Mouse (Mus musculus): ENCODE data around the gene Appl2. TPM values are rescaled to one million over a fixed set of nuclear protein-coding genes. Genes with fewer than 3 reads are reported as not detected.

Appl2 gene
- polyA plus RNA-seq (2017; shearing (Covaris generic)): 1 to 10 TPM; 4.0 to 7.8 TPM

- peak; percentile 71 for ATAC-seq
These were observed at the start of gene Appl2 for GRCm38 (mm10) chr10:83648131-83649020. TSS of gene Appl2 (minus strand) at chr10:83648738.

GRCm38 (mm10) chr10:83696226-83696625, 47.7 kb upstream of the Appl2 start:
- ATAC-seq: no peak

- ATAC-seq: no peak
These were observed 43.8 kb upstream of the Appl2 start for GRCm38 (mm10) chr10:83692175-83692895.

GRCm38 (mm10) chr10:83688215-83688614, 39.7 kb upstream of the Appl2 start:
- no peak for ATAC-seq

GRCm38 (mm10) chr10:83681334-83681733, 32.8 kb upstream of the Appl2 start:
- ATAC-seq: no peak

GRCm38 (mm10) chr10:83666556-83666955, 18.0 kb upstream of the Appl2 start:
- ATAC-seq: no peak

- no peak for ATAC-seq
These were observed 13.4 kb upstream of the Appl2 start for GRCm38 (mm10) chr10:83661925-83662324.

- no peak for ATAC-seq
These were observed 12.1 kb upstream of the Appl2 start for GRCm38 (mm10) chr10:83660605-83661004.

- ATAC-seq: no peak
These were observed 6.1 kb upstream of the Appl2 start for GRCm38 (mm10) chr10:83654591-83654990.

GRCm38 (mm10) chr10:83652205-83652866, 3.8 kb upstream of the Appl2 start:
- ATAC-seq: peak; percentile 37

GRCm38 (mm10) chr10:83649037-83649436, 499 bp upstream of the Appl2 start:
- no peak for ATAC-seq

- no peak for ATAC-seq
These were observed 2.1 kb downstream of the Appl2 start for GRCm38 (mm10) chr10:83646351-83646885.

GRCm38 (mm10) chr10:83645716-83645990, 2.9 kb downstream of the Appl2 start:
- ATAC-seq: no peak

- no peak for ATAC-seq
These were observed 3.4 kb downstream of the Appl2 start for GRCm38 (mm10) chr10:83644865-83645715.

- ATAC-seq: no peak
These were observed 4.4 kb downstream of the Appl2 start for GRCm38 (mm10) chr10:83644167-83644566.

- ATAC-seq: no peak
These were observed 6.9 kb downstream of the Appl2 start for GRCm38 (mm10) chr10:83641641-83642040.

GRCm38 (mm10) chr10:83639881-83640386, 8.6 kb downstream of the Appl2 start:
- ATAC-seq: no peak

GRCm38 (mm10) chr10:83637295-83637694, 11.2 kb downstream of the Appl2 start:
- ATAC-seq: no peak

GRCm38 (mm10) chr10:83636191-83636590, 12.3 kb downstream of the Appl2 start:
- no peak for ATAC-seq

GRCm38 (mm10) chr10:83634461-83634860, 14.1 kb downstream of the Appl2 start:
- ATAC-seq: no peak

- no peak for ATAC-seq
These were observed 15.6 kb downstream of the Appl2 start for GRCm38 (mm10) chr10:83632806-83633374.

GRCm38 (mm10) chr10:83631775-83632174, 16.8 kb downstream of the Appl2 start:
- ATAC-seq: no peak

Data from CD4-positive, CD25-positive, alpha-beta regulatory T cell, adult 4 months (primary cell).